Mouse (Mus musculus) monocyte, adult 2 months (primary cell): ENCODE results near the gene Tut1.
"Not testable (repeated sequence)": the region's sequence is repeated elsewhere in the genome, so short reads cannot be mapped to it uniquely, and the experiment has no call there.

Source experiments
- DNase-seq, 2 experiments: peaks; one replicate each; pipeline ENCODE4 v3.0.0; 2022; ENCODE audit warnings: low spot score in 2 of 2, low read depth in 1 of 2

Gene Tut1

GRCm38 (mm10) chr19:8999223-8999622 is 45.6 kb downstream of the Tut1 start:
- no peak for DNase-seq

- DNase-seq, result not testable (repeated sequence)
Measured at GRCm38 (mm10) chr19:9006915-9007314, 53.3 kb downstream of the Tut1 start.
